In genomic region chr12:29755872-29756265, GRCm38 (mm10) we compare ENCODE assay signal across 12 mouse cellular contexts.
DNase-seq lines count a peak whose midpoint lies in the region; ATAC-seq and TF ChIP-seq lines count a peak whose summit lies in the region.
"Had no signal": no experiment of that assay in that cellular context is flagged by ENCODE, and none has a peak within 500 bp of the region (broad histone marks: within the 10 kb centered on the region; RNA-seq: fewer than 3 reads in every experiment).

No protein-coding gene starts in this region.

- H3K27ac ChIP-seq in forebrain, embryonic 15.5 days (replicated peaks): peak overlapping the region; percentile 31; the same call in 1 of the 2 replicates
- no peak overlapping the region for H3K27ac ChIP-seq in forebrain, embryonic 13.5 days
- H3K27ac ChIP-seq in left cerebral cortex, adult 2 months: peak overlapping the region; percentile 51
- H3K27ac ChIP-seq: heart, adult 2 months; macrophage had no signal

- 69% methylated on average over 3 of the region's 3 CpGs for WGBS in forebrain, embryonic 15.5 days
- 86% methylated on average over 3 of the region's 3 CpGs for WGBS in forebrain, embryonic 13.5 days

- H3K36me3 ChIP-seq in forebrain, embryonic 15.5 days: no peaks in the 10 kb centered on the region
- H3K36me3 ChIP-seq in forebrain, embryonic 13.5 days (ENCODE audit: poor library complexity, severe bottlenecking): no peaks in the 10 kb centered on the region

- no peak overlapping the region for H3K4me2 ChIP-seq in forebrain, embryonic 15.5 days (replicated peaks)
- no peak overlapping the region for H3K4me2 ChIP-seq in forebrain, embryonic 13.5 days

- H3K4me3 ChIP-seq in forebrain, embryonic 15.5 days: no peak overlapping the region
- no peak overlapping the region for H3K4me3 ChIP-seq in forebrain, embryonic 13.5 days
- H3K4me3 ChIP-seq in left cerebral cortex, adult 2 months: no peak overlapping the region
- H3K4me3 ChIP-seq: heart, adult 2 months had no signal

- H3K9ac ChIP-seq in forebrain, embryonic 15.5 days (replicated peaks): no peak overlapping the region
- H3K9ac ChIP-seq in forebrain, embryonic 13.5 days: no peak overlapping the region

- no peak for ATAC-seq in forebrain, embryonic 15.5 days (replicated peaks)
- no peak for ATAC-seq in forebrain, embryonic 13.5 days
- ATAC-seq: inflammation-experienced regulatory T-cells, adult 6 months had no signal

- H3K27me3 ChIP-seq in forebrain, embryonic 15.5 days: no peaks in the 10 kb centered on the region
- no peaks in the 10 kb centered on the region for H3K27me3 ChIP-seq in forebrain, embryonic 13.5 days

- no peak for TF ChIP-seq CTCF in left cerebral cortex, adult 2 months (IDR thresholded peaks at IDR 0.05)

- no peaks in the 10 kb centered on the region for H3K9me3 ChIP-seq in forebrain, embryonic 15.5 days
- H3K9me3 ChIP-seq in forebrain, embryonic 13.5 days (replicated peaks): no peaks in the 10 kb centered on the region

- intact Hi-C loops in left cerebral cortex, adult 2 months (cut with DNase I): no loop called here
- intact Hi-C loops in left cerebral cortex, postnatal 4 days (cut with DNase I): no loop called here
- intact Hi-C loops in left cerebral cortex, postnatal 14 days (cut with DNase I): no loop called here

- peak in 1 of 2 experiments; percentile 55 for DNase-seq in left cerebral cortex, adult 2 months (ENCODE audit: extremely low spot score in 1 of 2, low spot score in 2 of 2)
- no peak for DNase-seq in left cerebral cortex, postnatal 4 days
- peak; percentile 30 to 32 for DNase-seq in cerebellum, postnatal 14 days
- DNase-seq in left cerebral cortex, postnatal 14 days (ENCODE audit: low spot score in 2 of 2): peak; percentile 53 to 64
- DNase-seq in adipocyte (ENCODE audit: low spot score): no peak
- no peak for DNase-seq in testis, postnatal 10 days (ENCODE audit: low spot score)
- DNase-seq: heart, adult 2 months; thymus, postnatal 36 days had no signal

- H3K4me1 ChIP-seq in forebrain, embryonic 15.5 days: peaks cover 22% of the 10 kb centered on the region
- peaks cover 3% of the 10 kb centered on the region; the same call in 1 of the 2 replicates for H3K4me1 ChIP-seq in forebrain, embryonic 13.5 days

Comparison
In these comparisons a context has a peak if more than half of its experiments do, and no peak if none do; other contexts are left out.
1. DNase-seq: peak in cerebellum, postnatal 14 days (2 of 2) and left cerebral cortex, postnatal 14 days (2 of 2); none in left cerebral cortex, postnatal 4 days (single experiment), adipocyte (single experiment) and testis, postnatal 10 days (single experiment).